Mouse (Mus musculus): ENCODE data around the gene Lsg1.
A peak's percentile ranks its signal among the peaks of the same experiment; 100 is the strongest.

The Lsg1 gene

GRCm38 (mm10) chr16:30517666-30518283 lies 69.6 kb downstream of the Lsg1 start:
- DNase-seq (ENCODE audit: low spot score), result no peak

GRCm38 (mm10) chr16:30516993-30517392 lies 70.4 kb downstream of the Lsg1 start:
- no peak for DNase-seq (ENCODE audit: low spot score)

- DNase-seq (ENCODE audit: low spot score), result no peak
Observed at GRCm38 (mm10) chr16:30515418-30515817, 72.0 kb downstream of the Lsg1 start.

GRCm38 (mm10) chr16:30513050-30514024 lies 74.1 kb downstream of the Lsg1 start:
- DNase-seq (ENCODE audit: low spot score), result peak; percentile 47

GRCm38 (mm10) chr16:30512375-30513049 lies 74.9 kb downstream of the Lsg1 start:
- no peak for DNase-seq (ENCODE audit: low spot score)

- DNase-seq (ENCODE audit: low spot score), result no peak
Observed at GRCm38 (mm10) chr16:30511563-30512340, 75.6 kb downstream of the Lsg1 start.

GRCm38 (mm10) chr16:30510504-30511451 lies 76.6 kb downstream of the Lsg1 start:
- peak; percentile 72 for DNase-seq (ENCODE audit: low spot score)

All from left cerebral cortex, adult 11 months (tissue).